Mouse (Mus musculus): Measurements from ENCODE around the gene Gm6096.

GRCm38 (mm10) chr7:34235602-34236001 is 15.2 kb upstream of the Gm6096 start:
- TF ChIP-seq POLR2A (IDR thresholded peaks at IDR 0.05; ENCODE audit: low read depth, low read length), result no peak
- no peak for TF ChIP-seq CTCF (conservative IDR thresholded peaks at IDR 0.05; ENCODE audit: insufficient read depth, insufficient read length, low read depth, low read length)

All from kidney, adult 2 months (tissue).